Mouse (Mus musculus) cerebellum, adult 9-11 months (tissue): ENCODE data around the gene Gpx4.

Source experiments
- DNase-seq: peaks from one replicate; pipeline ENCODE4 v3.0.0; 2022

Gpx4 gene

GRCm38 (mm10) chr10:80105926-80106325 lies 59.0 kb downstream of the Gpx4 start:
- DNase-seq = no peak
